Mouse (Mus musculus) forebrain, embryonic 15.5 days (tissue): ENCODE data around the gene Slc2a9. TPM values are rescaled to one million over a fixed set of nuclear protein-coding genes. Genes with fewer than 3 reads are reported as not detected.

ENCODE experiments used
- ATAC-seq: fragments of 200-750 bp; cut with Nextera tagmentation; replicated peaks from 2 replicates; pipeline ENCODE4 v1.8.0; 2017; ENCODE audit warnings: mild to moderate bottlenecking, moderate TSS enrichment, moderate library complexity
- H3K27ac ChIP-seq: fragments of 300-500 bp; sonication (generic); replicated peaks from 2 replicates; pipeline ENCODE4 v1.5.1; 2015; ENCODE audit warnings: mild to moderate bottlenecking, inconsistent platforms
- H3K27me3 ChIP-seq: fragments of 300-500 bp; sonication (generic); 2 replicates; pipeline ENCODE4 v1.6.1; 2015; ENCODE audit warnings: inconsistent platforms
- H3K36me3 ChIP-seq: fragments of 300-500 bp; sonication (generic); 2 replicates; pipeline ENCODE4 v1.6.1; 2015; ENCODE audit warnings: mild to moderate bottlenecking, inconsistent platforms
- H3K4me1 ChIP-seq: fragments of 300-500 bp; sonication (generic); 2 replicates; pipeline ENCODE4 v1.6.1; 2015; ENCODE audit warnings: inconsistent platforms
- H3K4me2 ChIP-seq: fragments of 300-500 bp; sonication (generic); replicated peaks from 2 replicates; pipeline ENCODE4 v1.6.1; 2015; ENCODE audit warnings: mild to moderate bottlenecking, inconsistent platforms
- H3K4me3 ChIP-seq: fragments of 300-500 bp; sonication (generic); 2 replicates; pipeline ENCODE4 v1.5.1; 2015; ENCODE audit warnings: mild to moderate bottlenecking, inconsistent platforms
- H3K9ac ChIP-seq: fragments of 300-500 bp; sonication (generic); replicated peaks from 2 replicates; pipeline ENCODE4 v1.6.1; 2015; ENCODE audit warnings: mild to moderate bottlenecking, inconsistent platforms
- H3K9me3 ChIP-seq: fragments of 300-500 bp; sonication (generic); 2 replicates; pipeline ENCODE4 v1.6.1; 2016; ENCODE audit warnings: inconsistent platforms
- WGBS: fragments of 180-500 bp; shearing (Covaris S2); methylation state at CpG from one replicate; pipeline ENCODE4 v1.1.7; 2015; ENCODE audit warnings: mixed read lengths; 5-methylcytosine and 5-hydroxymethylcytosine counted together
- polyA plus RNA-seq: library from polyadenylated mRNA; unstranded; fragments of >200 nt; fragmentation: Nextera tagmentation; extraction: Ambion mirVana; gene quantifications from 2 replicates; pipeline ENCODE4 v1.2.1, GENCODE M21; 2015

The Slc2a9 gene
- polyA plus RNA-seq, 1 experiment from 2014 or later: 0.15 TPM

GRCm38 (mm10) chr5:38498479-38498878 lies 4.5 kb downstream of the Slc2a9 start:
- Histone ChIP-seq H3K4me3 (no peak overlapping the region), H3K4me2 (no peak overlapping the region), H3K36me3 (no peaks in the 10 kb centered on the region), H3K9me3 (no peaks in the 10 kb centered on the region), H3K9ac (no peak overlapping the region), H3K27me3 (no peaks in the 10 kb centered on the region), H3K27ac (no peak overlapping the region), H3K4me1 (no peaks in the 10 kb centered on the region)
- ATAC-seq: no peak
- 68% methylated on average over 5 of the region's 5 CpGs for WGBS

DNA sequence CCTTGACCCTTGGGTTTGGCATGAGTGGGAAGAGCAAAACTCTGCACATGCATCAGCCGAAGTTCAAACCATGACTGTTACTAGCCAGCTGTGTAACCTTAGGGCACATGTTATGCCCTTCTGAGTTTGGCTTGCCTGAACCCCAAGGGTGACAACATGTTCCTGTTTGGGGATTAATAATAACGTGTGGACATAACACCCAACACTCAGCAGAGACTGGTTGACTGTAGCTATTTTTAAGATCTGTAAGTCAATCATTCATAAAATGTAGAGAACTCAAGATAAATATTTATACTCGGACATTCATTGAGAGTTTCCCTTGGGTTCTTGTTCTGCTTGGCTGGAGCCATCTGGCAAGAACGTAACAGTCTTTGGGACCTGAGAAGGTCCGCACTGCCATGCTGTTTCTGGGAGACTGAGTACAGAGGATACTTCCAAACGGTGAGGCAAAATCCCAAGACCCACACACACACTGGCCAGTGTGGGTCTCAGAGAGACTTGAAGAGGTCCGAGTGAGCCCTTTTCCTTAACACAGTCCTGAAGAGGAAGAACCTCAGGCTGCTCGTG lies 6.4 kb downstream of the Slc2a9 start:
- Histone ChIP-seq H3K4me3 (no peak overlapping the region), H3K27me3 (no peaks in the 10 kb centered on the region), H3K36me3 (no peaks in the 10 kb centered on the region), H3K9me3 (no peaks in the 10 kb centered on the region), H3K4me1 (no peaks in the 10 kb centered on the region), H3K27ac (no peak overlapping the region), H3K4me2 (no peak overlapping the region), H3K9ac (no peak overlapping the region)
- no peak for ATAC-seq
- WGBS: 86% methylated on average over 8 of the region's 8 CpGs

DNA sequence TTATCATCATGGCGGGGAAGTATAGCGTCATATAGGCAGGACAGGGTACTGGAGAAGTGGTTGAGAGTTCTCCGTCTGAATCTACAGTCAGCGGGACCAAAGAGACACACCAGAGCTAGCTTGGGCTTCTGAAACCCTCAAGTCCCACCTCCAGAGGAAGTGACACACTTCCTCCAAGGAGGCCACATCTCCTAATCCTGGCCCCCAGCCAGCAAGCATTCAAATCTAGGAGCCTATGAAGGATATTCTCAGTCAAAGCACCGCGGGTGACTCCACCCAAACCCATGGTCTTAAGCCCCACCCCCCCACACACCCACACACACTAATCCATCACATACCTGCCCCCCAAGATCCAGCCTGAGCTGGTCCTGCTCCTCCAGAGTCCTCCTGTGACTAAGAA lies 9.1 kb downstream of the Slc2a9 start:
- H3K4me2 ChIP-seq: no peak overlapping the region
- WGBS: 94% methylated on average over 6 of the region's 6 CpGs
- H3K9ac ChIP-seq: no peak overlapping the region
- no peaks in the 10 kb centered on the region for H3K4me1 ChIP-seq
- H3K36me3 ChIP-seq: no peaks in the 10 kb centered on the region
- H3K9me3 ChIP-seq: no peaks in the 10 kb centered on the region
- H3K4me3 ChIP-seq: no peak overlapping the region
- H3K27ac ChIP-seq: no peak overlapping the region
- ATAC-seq: no peak
- no peaks in the 10 kb centered on the region for H3K27me3 ChIP-seq

DNA sequence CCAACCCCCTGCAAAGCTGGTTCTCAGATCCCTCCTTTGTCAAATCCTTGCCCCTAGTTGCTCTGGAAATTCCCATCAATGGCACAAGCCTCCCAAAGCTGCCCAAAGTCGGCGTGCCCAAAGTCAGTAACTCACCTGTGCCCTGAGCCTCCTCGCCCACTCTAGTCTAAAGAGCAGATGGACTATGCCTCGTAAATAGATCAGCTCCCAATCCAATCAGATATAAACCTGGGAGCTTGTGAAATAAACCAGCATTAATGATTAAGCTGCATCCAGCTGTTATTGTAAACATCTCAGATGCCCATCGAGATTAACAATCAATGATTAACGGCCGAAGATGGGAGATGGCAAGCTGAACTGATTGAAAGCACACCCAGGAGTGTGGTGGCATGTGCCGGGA lies 11.2 kb downstream of the Slc2a9 start:
- ATAC-seq: no peak
- Histone ChIP-seq H3K27ac (no peak overlapping the region), H3K9me3 (no peaks in the 10 kb centered on the region), H3K4me1 (no peaks in the 10 kb centered on the region), H3K4me2 (no peak overlapping the region), H3K36me3 (no peaks in the 10 kb centered on the region), H3K4me3 (no peak overlapping the region), H3K27me3 (no peaks in the 10 kb centered on the region), H3K9ac (no peak overlapping the region)
- WGBS: 85% methylated on average over 8 of the region's 8 CpGs

GRCm38 (mm10) chr5:38489739-38490138 lies 13.2 kb downstream of the Slc2a9 start:
- WGBS: 87% methylated on average over 4 of the region's 4 CpGs
- Histone ChIP-seq H3K9me3 (no peaks in the 10 kb centered on the region), H3K36me3 (no peaks in the 10 kb centered on the region), H3K4me3 (no peak overlapping the region), H3K4me2 (no peak overlapping the region), H3K9ac (no peak overlapping the region), H3K4me1 (no peaks in the 10 kb centered on the region), H3K27me3 (no peaks in the 10 kb centered on the region), H3K27ac (no peak overlapping the region)
- ATAC-seq: no peak

GRCm38 (mm10) chr5:38488673-38489615 lies 14.0 kb downstream of the Slc2a9 start:
- no peak for ATAC-seq
- H3K4me2 ChIP-seq: no peak overlapping the region
- H3K27me3 ChIP-seq: no peaks in the 10 kb centered on the region
- H3K4me1 ChIP-seq: no peaks in the 10 kb centered on the region
- no peaks in the 10 kb centered on the region for H3K9me3 ChIP-seq
- H3K9ac ChIP-seq: no peak overlapping the region
- WGBS: 85% methylated on average over 20 of the region's 20 CpGs
- H3K36me3 ChIP-seq: no peaks in the 10 kb centered on the region
- H3K4me3 ChIP-seq: no peak overlapping the region
- H3K27ac ChIP-seq: no peak overlapping the region

GRCm38 (mm10) chr5:38488026-38488425 lies 14.9 kb downstream of the Slc2a9 start:
- 59% methylated on average over 6 of the region's 6 CpGs for WGBS

GRCm38 (mm10) chr5:38487247-38487646 lies 15.7 kb downstream of the Slc2a9 start:
- Histone ChIP-seq H3K27me3 (no peaks in the 10 kb centered on the region), H3K4me3 (no peak overlapping the region), H3K9ac (no peak overlapping the region), H3K4me2 (no peak overlapping the region), H3K9me3 (no peaks in the 10 kb centered on the region), H3K27ac (no peak overlapping the region), H3K4me1 (no peaks in the 10 kb centered on the region), H3K36me3 (no peaks in the 10 kb centered on the region)
- no peak for ATAC-seq
- WGBS: 86% methylated on average over 4 of the region's 4 CpGs

More at GRCm38 (mm10) chr5:38488026-38488425, 14.9 kb downstream of the Slc2a9 start:
- H3K9ac ChIP-seq: no peak overlapping the region
- no peak overlapping the region for H3K4me2 ChIP-seq
- H3K27me3 ChIP-seq: no peaks in the 10 kb centered on the region
- no peak for ATAC-seq
- no peaks in the 10 kb centered on the region for H3K4me1 ChIP-seq
- no peak overlapping the region for H3K27ac ChIP-seq
- no peak overlapping the region for H3K4me3 ChIP-seq
- H3K36me3 ChIP-seq: no peaks in the 10 kb centered on the region
- H3K9me3 ChIP-seq: no peaks in the 10 kb centered on the region

DNA sequence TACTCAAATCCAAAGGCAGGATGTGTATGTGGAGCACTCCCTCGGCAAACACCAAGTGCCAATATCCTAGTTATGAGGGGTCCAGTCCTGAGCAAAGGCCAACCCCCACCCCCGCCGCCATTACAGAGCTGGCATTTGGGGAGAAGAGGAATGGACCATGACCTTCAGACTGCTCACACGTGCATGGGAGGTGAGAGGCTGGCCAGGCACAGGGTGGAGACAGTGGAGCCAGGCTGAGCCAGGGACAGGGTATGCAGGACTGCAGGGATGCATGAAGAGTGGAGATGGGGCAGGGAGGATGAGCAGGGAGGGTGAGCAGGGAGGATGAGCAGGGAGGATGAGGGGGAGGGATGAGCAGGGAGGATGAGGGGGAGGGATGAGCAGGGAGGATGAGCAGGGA lies 17.0 kb downstream of the Slc2a9 start:
- no peak overlapping the region for H3K9ac ChIP-seq
- WGBS: 73% methylated on average over 4 of the region's 4 CpGs

DNA sequence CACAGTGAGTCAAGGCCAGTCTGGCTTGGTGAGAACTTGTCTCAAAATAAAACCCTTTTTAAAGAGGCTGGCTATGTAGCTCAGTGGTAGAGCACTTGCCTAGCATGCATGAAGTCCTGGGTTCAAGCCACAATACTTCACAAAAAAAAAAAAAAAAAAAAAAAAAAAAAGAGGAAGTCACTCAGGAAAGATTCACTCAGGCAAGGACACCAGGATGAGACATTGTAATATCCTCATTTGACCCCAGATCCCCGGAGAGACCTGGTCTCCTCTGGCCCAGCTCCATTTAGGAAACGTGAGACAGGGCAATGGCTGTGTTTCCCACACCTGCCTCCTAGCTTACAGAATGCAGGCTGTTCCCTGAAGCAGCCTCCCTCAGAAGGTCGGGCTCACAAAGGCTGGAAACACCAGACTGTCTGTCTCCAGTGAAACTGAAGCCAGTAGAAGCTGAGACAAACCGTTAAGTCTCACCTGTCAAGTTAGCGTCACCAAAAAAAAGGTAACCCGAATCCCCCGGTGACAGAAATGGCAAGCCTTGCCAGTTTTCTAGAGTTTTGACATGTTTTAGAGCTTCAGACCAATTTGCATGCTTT lies 19.3 kb downstream of the Slc2a9 start:
- Histone ChIP-seq H3K36me3 (no peaks in the 10 kb centered on the region), H3K9me3 (no peaks in the 10 kb centered on the region), H3K4me1 (peaks cover 12% of the 10 kb centered on the region), H3K4me2 (no peak overlapping the region), H3K27ac (no peak overlapping the region), H3K27me3 (no peaks in the 10 kb centered on the region), H3K4me3 (no peak overlapping the region), H3K9ac (no peak overlapping the region)
- no peak for ATAC-seq
- 75% methylated on average over 7 of the region's 7 CpGs for WGBS

More for the DNA sequence above, 17.0 kb downstream of the Slc2a9 start:
- Histone ChIP-seq H3K36me3 (no peaks in the 10 kb centered on the region), H3K9me3 (no peaks in the 10 kb centered on the region), H3K4me3 (no peak overlapping the region), H3K27me3 (no peaks in the 10 kb centered on the region), H3K4me1 (no peaks in the 10 kb centered on the region), H3K4me2 (no peak overlapping the region), H3K27ac (no peak overlapping the region)
- no peak for ATAC-seq

DNA sequence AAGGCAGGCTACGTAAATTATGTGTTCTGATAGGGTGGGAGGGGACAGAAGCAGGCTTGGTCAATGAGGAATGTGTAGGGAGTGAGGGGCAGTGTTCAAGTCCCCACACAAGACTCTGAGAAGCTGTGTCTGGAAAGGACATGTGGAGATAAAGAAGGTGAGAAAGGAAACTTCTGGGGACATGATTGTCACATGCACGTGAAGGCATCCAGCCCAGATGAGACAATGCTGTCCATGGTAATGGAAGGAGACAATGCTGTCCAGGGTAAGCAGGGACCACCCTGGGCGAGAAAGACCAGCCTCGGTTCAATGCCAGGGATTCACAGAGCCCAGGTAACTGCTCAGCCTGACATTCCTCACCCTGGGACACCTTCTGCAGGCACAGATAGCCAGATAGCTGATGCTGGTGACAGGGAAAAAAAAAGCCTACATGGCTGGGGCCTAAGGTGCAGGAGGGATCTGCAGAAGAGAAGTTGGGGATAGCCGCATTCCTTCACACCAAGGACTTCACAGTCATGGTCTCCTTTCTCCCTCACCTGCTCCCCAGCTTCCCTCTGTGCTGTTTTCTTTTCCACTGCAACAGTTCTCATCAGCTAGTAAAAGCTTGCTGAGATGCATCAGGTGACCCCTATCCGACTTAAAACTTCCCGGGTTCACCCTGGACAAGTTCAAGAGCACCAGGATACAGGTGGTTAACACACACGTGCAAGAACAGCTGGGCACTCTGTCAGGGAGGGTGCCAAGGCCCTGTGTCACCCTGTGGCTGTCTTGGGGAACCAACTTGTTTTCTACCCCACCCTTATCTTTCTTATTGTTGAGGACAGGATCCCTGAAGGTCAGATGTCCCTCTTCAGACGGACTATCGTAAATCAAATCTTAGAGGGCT lies 21.9 kb downstream of the Slc2a9 start:
- H3K27ac ChIP-seq: no peak overlapping the region
- H3K36me3 ChIP-seq: no peaks in the 10 kb centered on the region
- no peaks in the 10 kb centered on the region for H3K9me3 ChIP-seq
- H3K27me3 ChIP-seq: no peaks in the 10 kb centered on the region
- no peak overlapping the region for H3K4me2 ChIP-seq
- ATAC-seq: no peak
- peaks cover 12% of the 10 kb centered on the region for H3K4me1 ChIP-seq
- WGBS: 85% methylated on average over 10 of the region's 10 CpGs
- no peak overlapping the region for H3K9ac ChIP-seq
- H3K4me3 ChIP-seq: no peak overlapping the region
